Mouse (Mus musculus): Measurements from ENCODE around the gene Ap3d1. TPM values are rescaled to one million over a fixed set of nuclear protein-coding genes. Genes with fewer than 3 reads are reported as not detected.

Ap3d1 gene
- polyA plus RNA-seq, 1 experiment, result 176 TPM

- TF ChIP-seq CTCF (IDR thresholded peaks at IDR 0.05; ENCODE audit: borderline replicate concordance, extremely low read depth, insufficient read depth, insufficient read length) (no peak), POLR2A (IDR thresholded peaks at IDR 0.05; ENCODE audit: borderline replicate concordance, extremely low read depth, insufficient read depth, insufficient read length, poor library complexity, severe bottlenecking) (no peak)
- peak; percentile 27 for DNase-seq (ENCODE audit: low read depth)
Observed at GRCm38 (mm10) chr10:80664197-80665015, 77.7 kb downstream of the Ap3d1 start.

- TF ChIP-seq POLR2A (IDR thresholded peaks at IDR 0.05; ENCODE audit: borderline replicate concordance, extremely low read depth, insufficient read depth, insufficient read length, poor library complexity, severe bottlenecking) (no peak), CTCF (IDR thresholded peaks at IDR 0.05; ENCODE audit: borderline replicate concordance, extremely low read depth, insufficient read depth, insufficient read length) (no peak)
- DNase-seq (ENCODE audit: low read depth), result no peak
Observed at GRCm38 (mm10) chr10:80663485-80664196, 78.4 kb downstream of the Ap3d1 start.

GRCm38 (mm10) chr10:80661149-80661548 lies 80.9 kb downstream of the Ap3d1 start:
- DNase-seq (ENCODE audit: low read depth), result no peak
- TF ChIP-seq CTCF (IDR thresholded peaks at IDR 0.05; ENCODE audit: borderline replicate concordance, extremely low read depth, insufficient read depth, insufficient read length), result peak; percentile 57; the same call in 1 of the 2 replicates
- TF ChIP-seq POLR2A (IDR thresholded peaks at IDR 0.05; ENCODE audit: borderline replicate concordance, extremely low read depth, insufficient read depth, insufficient read length, poor library complexity, severe bottlenecking), result no peak

- TF ChIP-seq POLR2A (IDR thresholded peaks at IDR 0.05; ENCODE audit: borderline replicate concordance, extremely low read depth, insufficient read depth, insufficient read length, poor library complexity, severe bottlenecking), result no peak
- TF ChIP-seq CTCF (IDR thresholded peaks at IDR 0.05; ENCODE audit: borderline replicate concordance, extremely low read depth, insufficient read depth, insufficient read length), result peak; percentile 76; the same call in 1 of the 2 replicates
- DNase-seq (ENCODE audit: low read depth), result peak; percentile 84
Observed at GRCm38 (mm10) chr10:80659213-80659612, 82.9 kb downstream of the Ap3d1 start.

GRCm38 (mm10) chr10:80658841-80659202 lies 83.2 kb downstream of the Ap3d1 start:
- DNase-seq (ENCODE audit: low read depth), result no peak
- TF ChIP-seq POLR2A (IDR thresholded peaks at IDR 0.05; ENCODE audit: borderline replicate concordance, extremely low read depth, insufficient read depth, insufficient read length, poor library complexity, severe bottlenecking) (no peak), CTCF (IDR thresholded peaks at IDR 0.05; ENCODE audit: borderline replicate concordance, extremely low read depth, insufficient read depth, insufficient read length) (no peak)

- no peak for TF ChIP-seq POLR2A (IDR thresholded peaks at IDR 0.05; ENCODE audit: borderline replicate concordance, extremely low read depth, insufficient read depth, insufficient read length, poor library complexity, severe bottlenecking)
- no peak for TF ChIP-seq CTCF (IDR thresholded peaks at IDR 0.05; ENCODE audit: borderline replicate concordance, extremely low read depth, insufficient read depth, insufficient read length)
- DNase-seq (ENCODE audit: low read depth), result no peak
Observed at GRCm38 (mm10) chr10:80658194-80658840, 83.7 kb downstream of the Ap3d1 start.

Other genes with a start within 250 kb of the Ap3d1 start
- gene Onecut3, start 247.4 kb downstream of the Ap3d1 start, polyA plus RNA-seq (2012; rRNA removed), result 5.0 and 10.9 TPM in 2 replicates
- gene Atp8b3, start 203.1 kb downstream of the Ap3d1 start, polyA plus RNA-seq (2012; rRNA removed), result 0.76 and 0.86 TPM in 2 replicates
- 59.9 and 72.0 TPM in 2 replicates for gene Rexo1, start 180.7 kb downstream of the Ap3d1 start, polyA plus RNA-seq (2012; rRNA removed)
- 12.2 and 15.9 TPM in 2 replicates for gene Klf16, start 164.9 kb downstream of the Ap3d1 start, polyA plus RNA-seq (2012; rRNA removed)
- 170 and 188 TPM in 2 replicates for gene Abhd17a, start 151.9 kb downstream of the Ap3d1 start, polyA plus RNA-seq (2012; rRNA removed)
- gene Scamp4, start 139.4 kb downstream of the Ap3d1 start, polyA plus RNA-seq (2012; rRNA removed), result 62.0 and 62.5 TPM in 2 replicates
- 12.7 and 17.3 TPM in 2 replicates for gene Adat3, start 139.4 kb downstream of the Ap3d1 start, polyA plus RNA-seq (2012; rRNA removed)
- 4.2 and 4.5 TPM in 2 replicates for gene Gm49322, start 136.2 kb downstream of the Ap3d1 start, polyA plus RNA-seq (2012; rRNA removed)
- gene Csnk1g2, start 119.4 kb downstream of the Ap3d1 start, polyA plus RNA-seq (2012; rRNA removed), result 213 and 237 TPM in 2 replicates
- 91.9 and 113 TPM in 2 replicates for gene Btbd2, start 85.2 kb downstream of the Ap3d1 start, polyA plus RNA-seq (2012; rRNA removed)
- 96.9 and 115 TPM in 2 replicates for gene Mknk2, start 64.2 kb downstream of the Ap3d1 start, polyA plus RNA-seq (2012; rRNA removed)
- gene Mob3a, start 40.3 kb downstream of the Ap3d1 start, polyA plus RNA-seq (2012; rRNA removed), result 36.9 and 47.3 TPM in 2 replicates
- gene Izumo4, start 40.1 kb downstream of the Ap3d1 start, polyA plus RNA-seq (2012; rRNA removed), result 47.6 and 70.2 TPM in 2 replicates
- gene Dot1l, start 12.9 kb upstream of the Ap3d1 start, polyA plus RNA-seq (2012; rRNA removed), result 36.1 and 77.6 TPM in 2 replicates
- 76.3 and 77.0 TPM in 2 replicates for gene Sf3a2, start 55.9 kb upstream of the Ap3d1 start, polyA plus RNA-seq (2012; rRNA removed)
- gene Plekhj1, start 56.4 kb upstream of the Ap3d1 start, polyA plus RNA-seq (2012; rRNA removed), result 88.7 and 125 TPM in 2 replicates
- gene Amh, start 63.0 kb upstream of the Ap3d1 start, polyA plus RNA-seq (2012; rRNA removed), result 1.7 and 2.1 TPM in 2 replicates
- gene Jsrp1, start 71.2 kb upstream of the Ap3d1 start, polyA plus RNA-seq (2012; rRNA removed), result 0.21 and 0.45 TPM in 2 replicates
- gene Oaz1, start 84.4 kb upstream of the Ap3d1 start, polyA plus RNA-seq (2012; rRNA removed), result 685 and 1,025 TPM in 2 replicates
- gene Lingo3, start 101.8 kb upstream of the Ap3d1 start, polyA plus RNA-seq (2012; rRNA removed), result 5.2 and 7.7 TPM in 2 replicates
- 278 and 393 TPM in 2 replicates for gene Lsm7, start 112.9 kb upstream of the Ap3d1 start, polyA plus RNA-seq (2012; rRNA removed)
- 110 and 134 TPM in 2 replicates for gene Sppl2b, start 113.0 kb upstream of the Ap3d1 start, polyA plus RNA-seq (2012; rRNA removed)
- 0.22 and 0.26 TPM in 2 replicates for gene Tmprss9, start 129.6 kb upstream of the Ap3d1 start, polyA plus RNA-seq (2012; rRNA removed)
- gene Timm13, start 158.7 kb upstream of the Ap3d1 start, polyA plus RNA-seq (2012; rRNA removed), result 174 and 253 TPM in 2 replicates
- gene Lmnb2, start 176.0 kb upstream of the Ap3d1 start, polyA plus RNA-seq (2012; rRNA removed), result 58.8 and 72.3 TPM in 2 replicates
- gene Gadd45b, start 187.8 kb upstream of the Ap3d1 start, polyA plus RNA-seq (2012; rRNA removed), result 8.4 and 8.5 TPM in 2 replicates